13 mouse cellular contexts compared by ENCODE assay signal in the genomic region with DNA sequence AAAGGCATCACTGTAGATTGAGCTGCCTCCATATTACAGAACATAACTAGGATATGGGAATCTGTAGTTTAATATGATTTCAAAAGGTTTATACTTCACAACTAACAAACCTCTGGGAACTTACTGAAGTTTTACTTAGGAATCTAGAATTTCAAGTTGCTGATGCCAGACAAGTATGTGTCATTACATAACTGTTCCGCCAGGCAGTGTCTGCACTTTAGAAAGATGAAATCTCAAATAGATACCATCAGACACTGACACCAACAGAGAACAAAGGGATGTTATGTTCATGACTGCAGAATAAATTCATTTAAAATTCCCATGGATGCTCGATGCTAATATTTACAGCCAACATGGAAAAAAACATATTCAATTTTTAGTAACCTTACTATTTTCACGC.
"Had no signal": no experiment of that assay in that cellular context is flagged by ENCODE, and none has a peak within 500 bp of the region (broad histone marks: within the 10 kb centered on the region; RNA-seq: fewer than 3 reads in every experiment).

No protein-coding gene starts in this region.

- DNase-seq: gastrocnemius, adult 2 months; gastrocnemius, postnatal 10 days; gastrocnemius, postnatal 25 days; heart, adult 18-20 months; heart, postnatal 10 days; heart, postnatal 4 days; kidney, adult 18-20 months; kidney, adult 8-10 months; kidney, postnatal 10 days; kidney, postnatal 25 days; kidney, postnatal 4 days; liver; liver, embryonic 13.5 days had no signal
